Mouse (Mus musculus) 3T3-L1 (cell line): ENCODE data around the gene Apex2.
A peak's percentile ranks its signal among the peaks of the same experiment; 100 is the strongest.
"Not testable (repeated sequence)": the region's sequence is repeated elsewhere in the genome, so short reads cannot be mapped to it uniquely, and the experiment has no call there.

Source experiments
- DNase-seq: peaks from one replicate; pipeline ENCODE4 v3.0.0-alpha.2; 2015; ENCODE audit warnings: low read depth, low spot score

The Apex2 gene

GRCm38 (mm10) chrX:150487811-150488210, 101.9 kb downstream of the Apex2 start:
- not testable (repeated sequence) for DNase-seq

DNA sequence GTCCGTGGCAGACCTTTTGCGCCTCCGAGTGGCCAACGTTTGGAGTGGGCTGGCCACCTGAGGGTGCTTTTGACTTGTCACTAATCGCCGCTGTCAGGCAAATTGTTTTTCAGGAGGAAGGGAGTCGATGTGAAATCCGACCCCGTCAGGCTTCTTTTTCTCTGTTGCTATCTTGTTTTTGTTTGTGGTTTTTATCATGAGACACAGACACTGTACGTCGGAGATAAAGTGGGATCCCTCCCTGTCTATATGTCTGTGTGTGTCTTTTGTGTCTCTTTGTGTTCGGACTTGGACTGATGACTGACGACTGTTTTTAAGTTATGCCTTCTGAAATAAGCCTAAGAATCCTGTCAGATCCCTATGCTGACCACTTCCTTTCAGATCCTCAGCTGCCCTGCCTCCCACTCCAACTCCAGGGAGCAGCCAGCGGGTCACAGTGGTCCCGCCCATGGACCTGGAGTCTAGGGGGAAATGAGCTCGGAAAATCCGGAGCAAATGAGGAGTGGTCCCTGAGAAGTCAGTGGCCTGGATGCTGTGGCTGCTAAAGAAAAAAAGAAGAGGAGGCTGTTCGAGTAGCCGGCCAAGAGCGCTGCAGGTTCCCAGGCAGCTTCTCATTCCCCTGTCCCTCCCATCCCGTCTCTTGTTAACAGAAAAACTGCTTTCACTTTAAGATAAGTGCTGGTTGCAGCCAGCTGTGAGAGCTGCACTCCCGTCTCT, 103.2 kb downstream of the Apex2 start:
- not testable (repeated sequence) for DNase-seq

DNA sequence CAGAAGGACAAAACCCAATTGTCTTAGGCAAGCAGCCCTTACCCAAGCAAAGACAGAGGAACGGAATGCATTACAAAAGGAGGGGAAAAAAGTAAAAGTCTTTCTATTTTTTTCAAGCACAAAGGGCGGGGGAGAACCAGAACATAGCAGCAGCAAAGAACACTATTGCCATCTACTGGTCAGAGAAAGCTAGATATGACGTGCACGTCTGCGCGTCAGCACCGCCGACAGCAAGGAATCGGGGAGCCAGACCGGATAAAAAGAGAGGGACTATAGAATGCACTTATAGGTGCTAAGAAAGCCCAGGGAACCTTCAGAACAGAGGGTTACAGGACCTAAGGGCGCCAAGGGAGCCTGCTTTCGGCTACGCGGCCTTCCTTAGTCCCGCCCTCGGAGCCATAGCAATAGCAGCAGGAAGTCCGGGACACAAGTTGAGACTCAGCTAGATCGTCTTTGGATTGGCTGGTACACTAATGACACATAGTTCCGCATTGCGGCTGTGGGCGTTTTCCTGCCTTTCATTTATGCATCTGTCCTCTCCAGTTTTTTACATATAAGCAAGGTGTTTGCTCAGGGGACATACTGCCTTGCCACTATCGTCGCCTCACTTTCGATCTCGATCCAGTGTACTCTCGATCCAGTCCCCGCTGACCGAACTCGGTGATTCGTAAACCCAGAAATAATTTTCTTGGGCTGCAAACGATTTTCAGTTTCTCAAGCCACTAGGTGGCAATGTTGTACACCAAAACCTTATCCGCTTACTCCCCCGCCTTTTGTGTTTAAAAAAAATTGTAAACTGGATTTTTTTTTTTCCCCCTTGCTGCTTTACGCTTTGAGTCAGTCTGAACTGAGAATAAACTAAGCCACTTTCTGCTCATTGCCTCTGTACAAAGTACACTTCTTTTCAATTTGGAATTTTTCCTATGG, 111.6 kb downstream of the Apex2 start:
- peak; percentile 90 for DNase-seq

DNA sequence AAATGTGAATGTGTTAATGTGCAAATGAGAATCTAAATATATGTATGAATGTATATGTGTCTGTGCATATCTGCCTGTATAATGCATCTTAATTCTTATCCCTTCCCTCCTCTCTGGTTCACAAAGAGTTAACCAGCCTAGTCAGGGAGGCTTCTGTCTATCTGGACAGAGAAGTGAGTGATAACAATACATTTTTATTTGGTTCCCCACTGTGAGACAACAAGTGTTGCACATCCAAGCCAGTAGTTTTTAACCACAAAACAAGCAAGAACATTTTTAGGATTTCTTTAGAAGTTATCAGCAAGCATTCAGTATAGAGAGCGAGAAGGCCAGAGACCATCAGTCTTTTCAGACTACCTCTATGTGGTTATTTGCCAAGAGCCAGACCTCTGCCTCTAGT, 118.3 kb downstream of the Apex2 start:
- DNase-seq = no peak
